Mouse (Mus musculus) G1E (cell line): ENCODE measurements around the gene Tppp2.

ENCODE experiments used
- CTCF ChIP-seq: IDR thresholded peaks from 2 replicates; pipeline ENCODE4 v1.5.1; 2012; ENCODE audit warnings: low read depth, low read length, inconsistent platforms, mixed read lengths
- POLR2AphosphoS5 ChIP-seq: IDR thresholded peaks from 2 replicates; pipeline ENCODE4 v1.6.1; 2012; ENCODE audit warnings: low read depth, low read length, inconsistent platforms; ENCODE audit not compliant: insufficient replicate concordance
- TAL1 ChIP-seq: conservative IDR thresholded peaks from 2 replicates; pipeline ENCODE4 v1.6.1; 2012; ENCODE audit warnings: low read depth, low read length, inconsistent platforms, mixed read lengths

- no peak for TF ChIP-seq TAL1
- TF ChIP-seq CTCF: no peak; the same call in 1 of the 2 replicates
- TF ChIP-seq POLR2AphosphoS5: no peak
These were observed 34.6 kb upstream of the Tppp2 start for GRCm38 (mm10) chr14:51883527-51884030.
